Mouse (Mus musculus) embryo, embryonic 11 days (tissue): Measurements from ENCODE around the gene Akap8l.

Experiments used
- DNase-seq: peaks from one replicate; pipeline ENCODE4 v3.0.0-alpha.2; 2015

Gene Akap8l

GRCm38 (mm10) chr17:32350382-32350983, at the start of gene Akap8l:
Gene Akap8l (minus strand): TSS chr17:32350607.
- peak; percentile 98 for DNase-seq

GRCm38 (mm10) chr17:32396266-32396665, 45.9 kb upstream of the Akap8l start:
- DNase-seq: peak; percentile 12

- no peak for DNase-seq
Measured at GRCm38 (mm10) chr17:32393944-32394343, 43.5 kb upstream of the Akap8l start.

- peak; percentile 95 for DNase-seq
Measured at GRCm38 (mm10) chr17:32389101-32389659, 38.8 kb upstream of the Akap8l start, which contains the start of gene Wiz. Gene Wiz (minus strand): TSS chr17:32389439.

GRCm38 (mm10) chr17:32388370-32389100, 38.1 kb upstream of the Akap8l start:
- DNase-seq: peak; percentile 53

GRCm38 (mm10) chr17:32387986-32388369, 37.6 kb upstream of the Akap8l start:
- no peak for DNase-seq

GRCm38 (mm10) chr17:32386659-32387432, 36.4 kb upstream of the Akap8l start:
- peak; percentile 45 for DNase-seq

- no peak for DNase-seq
Measured at GRCm38 (mm10) chr17:32383661-32384060, 33.3 kb upstream of the Akap8l start.

GRCm38 (mm10) chr17:32382576-32382975, 32.2 kb upstream of the Akap8l start:
- no peak for DNase-seq

GRCm38 (mm10) chr17:32378786-32379185, 28.4 kb upstream of the Akap8l start:
- DNase-seq: no peak

- no peak for DNase-seq
Measured at GRCm38 (mm10) chr17:32377137-32377536, 26.7 kb upstream of the Akap8l start.

- DNase-seq: no peak
Measured at GRCm38 (mm10) chr17:32376475-32376874, 26.1 kb upstream of the Akap8l start.

GRCm38 (mm10) chr17:32368991-32369578, 18.7 kb upstream of the Akap8l start:
- peak; percentile 39 for DNase-seq

GRCm38 (mm10) chr17:32367706-32368105, 17.3 kb upstream of the Akap8l start:
- no peak for DNase-seq

GRCm38 (mm10) chr17:32365296-32365695, 14.9 kb upstream of the Akap8l start:
- no peak for DNase-seq

GRCm38 (mm10) chr17:32364850-32365249, 14.4 kb upstream of the Akap8l start:
- no peak for DNase-seq

- peak; percentile 99 for DNase-seq
Measured at GRCm38 (mm10) chr17:32364331-32364730, 13.9 kb upstream of the Akap8l start.

GRCm38 (mm10) chr17:32363821-32364301, 13.5 kb upstream of the Akap8l start:
- DNase-seq: no peak

GRCm38 (mm10) chr17:32362686-32363085, 12.3 kb upstream of the Akap8l start:
- DNase-seq: no peak

- no peak for DNase-seq
Measured at GRCm38 (mm10) chr17:32359928-32360327, 9.5 kb upstream of the Akap8l start.

- no peak for DNase-seq
Measured at GRCm38 (mm10) chr17:32358943-32359340, 8.5 kb upstream of the Akap8l start.

GRCm38 (mm10) chr17:32358192-32358942, 8.0 kb upstream of the Akap8l start:
- DNase-seq: no peak
